Mouse (Mus musculus) ES-Bruce4 (cell line): Measurements from ENCODE around the gene Thbs3. TPM values are rescaled to one million over a fixed set of nuclear protein-coding genes. Genes with fewer than 3 reads are reported as not detected.

Source experiments
- H3K27ac ChIP-seq: 2 replicates; pipeline ENCODE4 v1.5.1; 2012; ENCODE audit warnings: low read length, inconsistent platforms; ENCODE audit not compliant: insufficient read depth
- H3K27me3 ChIP-seq: 2 replicates; pipeline ENCODE4 v1.6.1; 2012; ENCODE audit warnings: mild to moderate bottlenecking, low read length, inconsistent platforms; ENCODE audit not compliant: control insufficient read depth, poor library complexity, insufficient read depth, severe bottlenecking
- H3K36me3 ChIP-seq: 2 replicates; pipeline ENCODE4 v1.6.1; 2012; ENCODE audit warnings: inconsistent platforms, mild to moderate bottlenecking, low read length, moderate library complexity; ENCODE audit not compliant: control insufficient read depth, poor library complexity, insufficient read depth, severe bottlenecking
- H3K4me1 ChIP-seq: one replicate; pipeline ENCODE4 v1.8.1; 2011; ENCODE audit warnings: low read length; ENCODE audit not compliant: control insufficient read depth, insufficient read depth
- H3K4me3 ChIP-seq: 2 replicates; pipeline ENCODE4 v1.5.1; 2011; ENCODE audit warnings: low read depth, mild to moderate bottlenecking, low read length
- H3K9ac ChIP-seq: 2 replicates; pipeline ENCODE4 v1.6.1; 2012; ENCODE audit warnings: low read depth, mild to moderate bottlenecking, inconsistent platforms; ENCODE audit not compliant: poor library complexity, severe bottlenecking
- H3K9me3 ChIP-seq: replicated peaks from 2 replicates; pipeline ENCODE4 v1.6.1; 2012; ENCODE audit warnings: mild to moderate bottlenecking, low read length, inconsistent platforms; ENCODE audit not compliant: control insufficient read depth, poor library complexity, insufficient read depth, severe bottlenecking
- CTCF ChIP-seq: IDR thresholded peaks from one replicate; pipeline ENCODE4 v1.8.1; 2011; ENCODE audit warnings: low read depth, low read length
- EP300 ChIP-seq: IDR thresholded peaks from 2 replicates; pipeline ENCODE4 v1.6.1; 2011; ENCODE audit warnings: low read depth, low read length; ENCODE audit not compliant: insufficient read depth
- POLR2A ChIP-seq: IDR thresholded peaks from one replicate; pipeline ENCODE4 v1.8.1; 2011; ENCODE audit warnings: low read length; ENCODE audit not compliant: insufficient read depth
- polyA plus RNA-seq: library from polyadenylated mRNA; stranded (reverse); fragments of >200 nt; gene quantifications from 2 replicates; pipeline ENCODE4 v1.2.4, GENCODE M21; 2011; ENCODE audit warnings: low read depth; ENCODE audit not compliant: missing spikeins, insufficient read depth, insufficient read length

The Thbs3 gene
- polyA plus RNA-seq, 1 experiment: 10.4 TPM

GRCm38 (mm10) chr3:89245688-89246171, 30.8 kb downstream of the Thbs3 start, which contains the start of gene Krtcap2:
Krtcap2 (plus strand) TSS chr3:89245966.
- H3K27ac ChIP-seq: peak within 1 kb of the TSS; percentile 37
- peaks cover 2% of the 10 kb centered on the region; the same call in 1 of the 2 replicates for H3K36me3 ChIP-seq
- no peaks in the 10 kb centered on the region for H3K27me3 ChIP-seq
- peak within 1 kb of the TSS; percentile 92 for H3K4me3 ChIP-seq
- no peak for TF ChIP-seq CTCF
- no peak for TF ChIP-seq EP300
- TF ChIP-seq POLR2A: no peak
- H3K4me1 ChIP-seq: peaks cover 2% of the 10 kb centered on the region
- peak within 1 kb of the TSS; percentile 84 for H3K9ac ChIP-seq
- no peaks in the 10 kb centered on the region for H3K9me3 ChIP-seq

GRCm38 (mm10) chr3:89246261-89247100, 31.5 kb downstream of the Thbs3 start, which contains the start of gene Trim46:
Trim46 (minus strand) TSS chr3:89246309.
- TF ChIP-seq POLR2A: no peak
- no peak for TF ChIP-seq EP300
- no peak for TF ChIP-seq CTCF
- Histone ChIP-seq H3K36me3 (0 out of 2 replicates have a peak, but pooled peaks cover 2% of the 10 kb centered on the region), H3K9ac (peak within 1 kb of the TSS; percentile 84), H3K4me3 (peak within 1 kb of the TSS; percentile 92), H3K27me3 (no peaks in the 10 kb centered on the region), H3K9me3 (no peaks in the 10 kb centered on the region), H3K27ac (peak within 1 kb of the TSS; percentile 37), H3K4me1 (peaks cover 2% of the 10 kb centered on the region)

DNA sequence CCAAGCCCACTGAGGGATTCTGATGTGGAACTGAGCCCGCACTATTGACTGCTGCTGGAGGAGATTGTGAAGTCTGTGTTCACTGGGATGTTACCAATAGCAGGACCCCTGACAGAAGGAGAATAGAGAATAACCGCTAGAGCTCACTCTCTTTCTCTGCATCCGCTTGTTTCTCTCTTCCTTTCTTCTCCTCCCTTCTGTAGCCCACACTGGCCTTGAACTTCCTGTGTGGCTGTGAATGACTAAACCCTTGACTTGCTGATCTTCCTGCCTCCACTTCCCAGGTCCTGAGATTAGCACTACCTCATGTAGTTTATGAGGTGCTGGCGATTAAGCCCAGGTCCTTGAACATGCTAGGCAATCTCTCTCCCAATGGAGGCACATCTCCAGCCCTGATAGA, 32.5 kb downstream of the Thbs3 start:
- H3K4me3 ChIP-seq: peak overlapping the region; percentile 11; the same call in 1 of the 2 replicates
- H3K27me3 ChIP-seq: no peaks in the 10 kb centered on the region
- no peak for TF ChIP-seq CTCF
- TF ChIP-seq EP300: no peak
- no peak for TF ChIP-seq POLR2A
- 0 out of 2 replicates have a peak, but pooled peaks cover 2% of the 10 kb centered on the region for H3K36me3 ChIP-seq
- H3K27ac ChIP-seq: no peak overlapping the region
- H3K9ac ChIP-seq: peak overlapping the region; percentile 84; the same call in 1 of the 2 replicates
- no peaks in the 10 kb centered on the region for H3K9me3 ChIP-seq
- peaks cover 2% of the 10 kb centered on the region for H3K4me1 ChIP-seq

- Histone ChIP-seq H3K4me1 (peaks cover 3% of the 10 kb centered on the region), H3K36me3 (0 out of 2 replicates have a peak, but pooled peaks cover 2% of the 10 kb centered on the region), H3K4me3 (no peak overlapping the region), H3K9me3 (no peaks in the 10 kb centered on the region), H3K9ac (no peak overlapping the region), H3K27ac (peak overlapping the region; percentile 74), H3K27me3 (no peaks in the 10 kb centered on the region)
- TF ChIP-seq EP300 (no peak), CTCF (no peak), POLR2A (no peak)
Measured at GRCm38 (mm10) chr3:89250435-89251040, 35.6 kb downstream of the Thbs3 start.

- TF ChIP-seq POLR2A: no peak
- no peak for TF ChIP-seq EP300
- no peak for TF ChIP-seq CTCF
- peak overlapping the region; percentile 42 for H3K4me3 ChIP-seq
- peaks cover 3% of the 10 kb centered on the region for H3K4me1 ChIP-seq
- H3K9me3 ChIP-seq: no peaks in the 10 kb centered on the region
- H3K27ac ChIP-seq: peak overlapping the region; percentile 74
- H3K9ac ChIP-seq: no peak overlapping the region
- H3K27me3 ChIP-seq: no peaks in the 10 kb centered on the region
- H3K36me3 ChIP-seq: 0 out of 2 replicates have a peak, but pooled peaks cover 2% of the 10 kb centered on the region
Measured at GRCm38 (mm10) chr3:89251365-89251895, 36.5 kb downstream of the Thbs3 start.

GRCm38 (mm10) chr3:89254994-89255393, 40.0 kb downstream of the Thbs3 start:
- Histone ChIP-seq H3K27ac (no peak overlapping the region), H3K4me3 (no peak overlapping the region), H3K27me3 (no peaks in the 10 kb centered on the region), H3K9me3 (no peaks in the 10 kb centered on the region), H3K9ac (no peak overlapping the region), H3K4me1 (peaks cover 3% of the 10 kb centered on the region), H3K36me3 (no peaks in the 10 kb centered on the region)
- TF ChIP-seq POLR2A (no peak), EP300 (no peak), CTCF (no peak)
